Mouse (Mus musculus): ENCODE measurements at regions not wholly inside any gene's neighbourhood (a gene's known extent, or its start where the extent isn't known, plus 50 kb on each side); places are given as distances from the start of the nearest gene placed in this dataset.

DNA sequence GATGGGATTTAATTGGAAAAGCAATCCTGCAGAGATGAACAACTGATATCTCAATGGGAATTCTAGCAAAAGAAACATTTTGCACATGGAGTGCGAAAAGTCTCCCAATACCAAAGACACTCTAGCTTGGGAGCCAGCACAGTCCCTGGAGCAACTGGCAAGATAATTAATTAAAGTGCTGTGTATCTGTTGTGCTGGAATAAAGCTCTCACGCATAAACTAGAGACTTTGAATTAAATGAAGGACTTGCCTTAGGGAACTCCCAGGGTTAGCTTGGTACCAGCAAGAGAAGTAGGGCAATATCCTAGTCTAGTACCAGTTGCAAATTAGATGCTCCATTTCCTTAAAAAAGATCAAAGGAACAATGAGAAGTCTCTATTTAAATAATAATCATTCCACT is 501.5 kb downstream of the Arl4a start:
- Histone ChIP-seq H3K27me3 (ENCODE audit: control insufficient read depth, insufficient read depth, low read length) (no peaks in the 10 kb centered on the region), H3K9me3 (ENCODE audit: control insufficient read depth, low read length) (no peaks in the 10 kb centered on the region), H3K4me1 (replicated peaks; ENCODE audit: control insufficient read depth in 2 of 2, insufficient read depth in 2 of 2, low read length in 1 of 2) (no peaks in the 10 kb centered on the region), H3K4me3 (ENCODE audit: insufficient read depth in 1 of 2, low read depth in 2 of 2, low read length in 2 of 2) (no peak overlapping the region), H3K27ac (no peak overlapping the region), H3K36me3 (replicated peaks; ENCODE audit: control insufficient read depth, insufficient read depth, low read depth) (no peaks in the 10 kb centered on the region), H3K9ac (replicated peaks) (no peak overlapping the region), H3K4me2 (ENCODE audit: low read depth) (no peak overlapping the region)
- no peak for DNase-seq (ENCODE audit: low read depth in 3 of 3, low spot score in 3 of 3)
- TF ChIP-seq EP300 (IDR thresholded peaks at IDR 0.05; ENCODE audit: low read depth) (no peak), CTCF (IDR thresholded peaks at IDR 0.05; ENCODE audit: low read depth) (no peak)
- 63% methylated on average over 2 of the region's 2 CpGs for WGBS (ENCODE audit: insufficient replicate concordance)
- no peak for ATAC-seq (ENCODE audit: insufficient read depth)

DNA sequence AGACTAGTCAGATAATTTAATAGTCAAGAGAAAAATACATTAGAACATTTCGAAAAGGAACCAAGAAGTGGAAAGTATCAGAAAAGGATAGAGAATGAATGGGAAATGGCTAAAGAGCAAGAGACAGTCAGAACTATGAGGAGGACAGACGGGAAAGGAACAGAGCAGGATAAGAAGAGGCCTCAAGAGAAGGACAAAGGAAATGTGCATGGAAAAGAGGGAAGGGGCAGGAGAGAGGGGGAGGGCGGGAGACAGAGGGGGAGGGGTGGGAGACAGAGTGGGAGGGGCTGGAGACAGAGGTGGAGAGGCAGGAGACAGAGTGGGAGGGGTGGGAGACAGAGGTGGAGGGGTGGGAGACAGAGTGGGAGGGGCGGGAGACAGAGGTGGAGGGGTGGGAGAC is 509.7 kb downstream of the Arl4a start:
- 48% methylated on average over 3 of the region's 4 CpGs for WGBS (ENCODE audit: insufficient replicate concordance)
- no peak overlapping the region for H3K4me3 ChIP-seq (ENCODE audit: insufficient read depth in 1 of 2, low read depth in 2 of 2, low read length in 2 of 2)

DNA sequence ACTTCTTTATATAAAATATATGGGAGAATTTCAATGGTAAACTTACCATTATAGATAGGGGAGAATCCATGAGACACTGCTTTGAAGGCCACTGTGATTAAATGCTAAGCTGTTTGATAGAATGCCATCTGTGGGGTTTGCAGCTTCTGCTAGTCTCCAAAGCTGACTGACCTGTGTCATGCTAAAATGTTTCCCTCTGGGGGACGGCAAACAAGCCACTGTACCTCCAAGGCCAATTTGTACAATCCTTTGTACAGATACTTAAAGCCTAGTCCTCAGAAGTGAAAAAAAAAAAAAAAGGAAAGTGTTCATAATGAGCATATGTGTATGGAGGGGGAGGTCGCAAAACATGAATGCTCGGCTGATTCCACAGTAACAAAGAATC is 510.6 kb downstream of the Arl4a start:
- no peak for ATAC-seq (ENCODE audit: insufficient read depth)
- Histone ChIP-seq H3K4me3 (ENCODE audit: insufficient read depth in 1 of 2, low read depth in 2 of 2, low read length in 2 of 2) (no peak overlapping the region), H3K9me3 (ENCODE audit: control insufficient read depth, low read length) (no peaks in the 10 kb centered on the region), H3K27me3 (ENCODE audit: control insufficient read depth, insufficient read depth, low read length) (no peaks in the 10 kb centered on the region), H3K9ac (replicated peaks) (no peak overlapping the region), H3K36me3 (replicated peaks; ENCODE audit: control insufficient read depth, insufficient read depth, low read depth) (no peaks in the 10 kb centered on the region), H3K4me2 (ENCODE audit: low read depth) (no peak overlapping the region), H3K27ac (no peak overlapping the region), H3K4me1 (replicated peaks; ENCODE audit: control insufficient read depth in 2 of 2, insufficient read depth in 2 of 2, low read length in 1 of 2) (no peaks in the 10 kb centered on the region)
- no peak for TF ChIP-seq CTCF (IDR thresholded peaks at IDR 0.05; ENCODE audit: low read depth)
- TF ChIP-seq EP300 (IDR thresholded peaks at IDR 0.05; ENCODE audit: low read depth), result no peak
- no peak for DNase-seq (ENCODE audit: low read depth in 3 of 3, low spot score in 3 of 3)
- 60% methylated on average over 3 of the region's 3 CpGs for WGBS (ENCODE audit: insufficient replicate concordance)

More for the DNA sequence above, 509.7 kb downstream of the Arl4a start:
- Histone ChIP-seq H3K9ac (replicated peaks) (no peak overlapping the region), H3K4me1 (replicated peaks; ENCODE audit: control insufficient read depth in 2 of 2, insufficient read depth in 2 of 2, low read length in 1 of 2) (no peaks in the 10 kb centered on the region), H3K36me3 (replicated peaks; ENCODE audit: control insufficient read depth, insufficient read depth, low read depth) (no peaks in the 10 kb centered on the region), H3K4me2 (ENCODE audit: low read depth) (no peak overlapping the region), H3K9me3 (ENCODE audit: control insufficient read depth, low read length) (no peaks in the 10 kb centered on the region), H3K27ac (no peak overlapping the region), H3K27me3 (ENCODE audit: control insufficient read depth, insufficient read depth, low read length) (no peaks in the 10 kb centered on the region)
- DNase-seq (ENCODE audit: low read depth in 3 of 3, low spot score in 3 of 3) (no peak), ATAC-seq (ENCODE audit: insufficient read depth) (no peak)
- no peak for TF ChIP-seq EP300 (IDR thresholded peaks at IDR 0.05; ENCODE audit: low read depth)
- no peak for TF ChIP-seq CTCF (IDR thresholded peaks at IDR 0.05; ENCODE audit: low read depth)

DNA sequence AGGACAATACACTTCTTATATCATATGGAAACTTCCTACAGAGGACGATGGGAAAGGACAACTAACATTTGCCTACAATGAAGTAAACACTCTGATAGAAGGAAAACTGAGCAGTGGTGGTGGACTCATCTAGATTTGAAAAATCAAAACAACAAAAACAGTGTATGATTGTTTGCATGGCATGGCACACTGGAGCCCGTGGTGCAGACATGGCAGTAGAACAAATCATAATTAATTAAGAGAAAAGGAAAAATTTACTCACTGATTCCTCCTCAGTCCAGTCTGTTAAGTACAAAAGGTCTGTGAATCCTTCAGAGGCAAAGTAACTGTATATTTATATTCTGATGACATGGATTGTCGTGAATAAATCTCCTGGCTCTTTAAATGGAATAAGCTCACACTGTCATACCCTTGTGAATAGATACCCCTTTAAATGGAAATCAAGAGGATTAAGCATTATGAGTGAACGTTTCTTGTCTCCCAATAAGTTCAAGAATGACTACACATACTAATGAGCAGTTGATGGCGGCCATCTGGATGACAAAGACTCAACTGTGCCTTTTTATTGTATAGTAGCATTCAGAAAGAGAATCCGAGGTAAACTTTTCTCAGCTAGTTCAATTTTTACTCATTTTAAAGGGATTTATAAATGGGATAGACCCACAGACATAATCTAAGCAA is 511.1 kb downstream of the Arl4a start:
- Histone ChIP-seq H3K4me1 (replicated peaks; ENCODE audit: control insufficient read depth in 2 of 2, insufficient read depth in 2 of 2, low read length in 1 of 2) (no peaks in the 10 kb centered on the region), H3K27ac (no peak overlapping the region), H3K9me3 (ENCODE audit: control insufficient read depth, low read length) (no peaks in the 10 kb centered on the region), H3K27me3 (ENCODE audit: control insufficient read depth, insufficient read depth, low read length) (no peaks in the 10 kb centered on the region), H3K36me3 (replicated peaks; ENCODE audit: control insufficient read depth, insufficient read depth, low read depth) (no peaks in the 10 kb centered on the region), H3K4me3 (ENCODE audit: insufficient read depth in 1 of 2, low read depth in 2 of 2, low read length in 2 of 2) (no peak overlapping the region), H3K4me2 (ENCODE audit: low read depth) (no peak overlapping the region), H3K9ac (replicated peaks) (no peak overlapping the region)
- WGBS (ENCODE audit: insufficient replicate concordance), result 38% methylated on average over 6 of the region's 6 CpGs
- no peak for TF ChIP-seq CTCF (IDR thresholded peaks at IDR 0.05; ENCODE audit: low read depth)
- no peak for TF ChIP-seq EP300 (IDR thresholded peaks at IDR 0.05; ENCODE audit: low read depth)
- no peak for DNase-seq (ENCODE audit: low read depth in 3 of 3, low spot score in 3 of 3)
- no peak for ATAC-seq (ENCODE audit: insufficient read depth)

DNA sequence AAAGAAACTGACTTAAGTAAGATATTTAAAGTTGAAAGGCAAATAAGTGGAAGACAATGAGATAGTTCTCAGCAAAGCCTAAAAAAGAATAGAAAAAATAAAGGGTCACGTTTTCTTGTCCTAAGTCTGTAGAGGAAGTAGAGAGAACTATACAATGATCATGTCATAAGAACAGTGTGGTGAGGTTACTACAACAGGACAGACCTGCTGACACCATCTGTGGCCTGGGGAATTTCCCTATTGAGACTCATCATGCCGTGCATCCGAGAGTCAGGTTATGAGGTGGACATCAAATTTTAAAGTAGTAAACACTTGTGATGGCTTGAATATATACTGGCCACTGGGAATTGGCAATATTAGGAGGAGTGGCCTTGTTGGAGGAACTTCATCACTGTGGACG is 522.1 kb downstream of the Arl4a start:
- Histone ChIP-seq H3K4me1 (replicated peaks; ENCODE audit: control insufficient read depth in 2 of 2, insufficient read depth in 2 of 2, low read length in 1 of 2) (no peaks in the 10 kb centered on the region), H3K27ac (no peak overlapping the region), H3K4me3 (ENCODE audit: insufficient read depth in 1 of 2, low read depth in 2 of 2, low read length in 2 of 2) (no peak overlapping the region), H3K36me3 (replicated peaks; ENCODE audit: control insufficient read depth, insufficient read depth, low read depth) (no peaks in the 10 kb centered on the region), H3K9me3 (ENCODE audit: control insufficient read depth, low read length) (no peaks in the 10 kb centered on the region), H3K27me3 (ENCODE audit: control insufficient read depth, insufficient read depth, low read length) (no peaks in the 10 kb centered on the region), H3K9ac (replicated peaks) (no peak overlapping the region), H3K4me2 (ENCODE audit: low read depth) (no peak overlapping the region)
- no peak for DNase-seq (ENCODE audit: low read depth in 3 of 3, low spot score in 3 of 3)
- no peak for TF ChIP-seq CTCF (IDR thresholded peaks at IDR 0.05; ENCODE audit: low read depth)
- no peak for TF ChIP-seq EP300 (IDR thresholded peaks at IDR 0.05; ENCODE audit: low read depth)
- 49% methylated on average over 4 of the region's 4 CpGs for WGBS (ENCODE audit: insufficient replicate concordance)
- ATAC-seq (ENCODE audit: insufficient read depth), result no peak
